Mouse (Mus musculus) erythroblast, embryonic 14.5 days (primary cell): ENCODE measurements around the gene Mbl2.

ENCODE experiments used
- GATA1 ChIP-seq: IDR thresholded peaks from 2 replicates; pipeline ENCODE4 v1.6.1; 2012; ENCODE audit warnings: low read length, inconsistent platforms, mixed read lengths
- TAL1 ChIP-seq: IDR thresholded peaks from 3 replicates; pipeline ENCODE4 v1.6.1; 2012; ENCODE audit warnings: low read length, inconsistent platforms, mixed read lengths

DNA sequence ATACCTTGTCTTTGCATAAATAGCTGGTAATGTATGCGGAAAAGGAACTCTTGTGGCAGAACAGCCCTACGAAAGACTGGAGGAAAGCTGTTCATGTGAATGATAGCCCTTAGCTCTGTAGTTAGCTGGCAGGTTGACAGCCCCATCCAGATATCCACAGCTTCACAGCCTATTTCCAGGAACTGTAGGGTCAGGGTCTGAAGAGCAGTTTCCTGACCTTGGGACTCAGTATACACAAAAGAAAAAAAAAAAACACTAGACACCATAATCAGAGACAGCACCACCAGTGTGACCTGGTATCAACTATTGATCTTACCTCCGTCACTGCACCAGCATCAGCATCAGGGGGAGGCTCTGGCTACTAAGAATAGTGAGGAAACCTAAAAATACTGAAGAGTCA lies 3.3 kb upstream of the Mbl2 start:
- TF ChIP-seq TAL1 (no peak), GATA1 (no peak)
